Mouse (Mus musculus): ENCODE data around the gene Srrt. TPM values are rescaled to one million over a fixed set of nuclear protein-coding genes. Genes with fewer than 3 reads are reported as not detected.

Srrt gene
- total RNA-seq, 2 experiments from 2014 or later: 235 to 577 TPM

GRCm38 (mm10) chr5:137304165-137304564 is 3.3 kb downstream of the Srrt start:
- ATAC-seq (replicated peaks; ENCODE audit: low FRiP score, poor library complexity, severe bottlenecking): no peak

GRCm38 (mm10) chr5:137303609-137304008 is 3.9 kb downstream of the Srrt start:
- no peak for ATAC-seq (replicated peaks; ENCODE audit: low FRiP score, poor library complexity, severe bottlenecking)

DNA sequence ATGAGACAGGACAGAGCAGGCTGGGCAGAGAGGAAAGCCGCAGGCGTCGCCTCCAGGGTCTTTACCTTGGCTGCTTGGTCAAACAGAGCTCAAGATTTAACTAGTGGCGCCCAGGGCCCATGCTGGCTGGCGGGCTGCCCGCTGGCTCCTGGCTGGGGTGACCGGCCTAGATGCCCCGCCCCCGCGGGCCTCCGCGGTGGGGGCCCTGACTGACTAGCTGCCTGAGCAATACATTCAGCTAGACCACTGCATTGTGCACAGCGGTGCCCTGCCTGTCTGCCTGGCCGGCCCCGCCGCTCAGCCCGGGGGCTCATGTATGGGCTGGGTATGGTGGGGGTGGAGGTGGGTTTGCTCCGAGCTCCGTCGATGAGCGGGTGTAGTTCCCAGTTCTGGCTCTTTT is 6.2 kb downstream of the Srrt start:
- ATAC-seq (replicated peaks; ENCODE audit: low FRiP score, poor library complexity, severe bottlenecking): no peak

DNA sequence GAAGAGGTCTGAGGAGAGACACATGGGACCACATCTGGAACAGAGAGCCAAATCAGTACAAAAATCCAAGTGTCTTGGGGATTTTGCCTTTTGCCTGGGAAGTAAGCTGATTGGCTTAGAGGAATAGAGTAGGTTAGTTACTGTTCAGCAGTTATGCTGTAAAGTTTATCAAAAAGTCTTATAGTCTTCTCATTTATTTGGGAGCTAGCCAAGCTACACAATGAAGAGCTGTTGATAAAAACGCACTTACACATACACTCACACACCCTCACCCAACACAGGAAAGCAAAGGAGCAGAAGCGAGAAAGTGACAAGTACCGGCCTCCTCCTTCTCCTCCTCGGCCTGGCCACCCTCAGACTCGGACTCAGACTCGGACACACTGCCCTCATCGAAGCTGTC is 8.2 kb downstream of the Srrt start:
- no peak for ATAC-seq (replicated peaks; ENCODE audit: low FRiP score, poor library complexity, severe bottlenecking)

GRCm38 (mm10) chr5:137297126-137297525 is 10.3 kb downstream of the Srrt start:
- no peak for ATAC-seq (replicated peaks; ENCODE audit: low FRiP score, poor library complexity, severe bottlenecking)

DNA sequence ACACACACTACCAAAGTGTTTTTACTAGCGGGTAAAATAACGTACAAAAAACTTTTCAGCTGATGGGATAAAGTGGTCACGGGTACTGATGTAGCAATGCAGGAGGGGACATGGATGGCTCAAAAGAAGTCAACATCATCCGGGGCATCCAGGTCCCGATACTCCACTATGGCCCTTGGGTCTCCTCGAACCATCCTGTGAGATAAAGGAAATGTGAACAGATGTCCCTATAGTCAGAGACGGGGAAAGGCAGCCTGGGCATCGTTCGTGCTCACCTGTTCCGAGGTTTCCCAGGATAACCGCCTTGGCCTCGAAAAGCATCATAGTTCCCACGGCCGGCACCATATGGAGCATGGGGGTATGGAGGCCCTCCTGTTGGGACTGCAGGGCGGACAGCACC is 11.8 kb downstream of the Srrt start:
- no peak for ATAC-seq (replicated peaks; ENCODE audit: low FRiP score, poor library complexity, severe bottlenecking)

DNA sequence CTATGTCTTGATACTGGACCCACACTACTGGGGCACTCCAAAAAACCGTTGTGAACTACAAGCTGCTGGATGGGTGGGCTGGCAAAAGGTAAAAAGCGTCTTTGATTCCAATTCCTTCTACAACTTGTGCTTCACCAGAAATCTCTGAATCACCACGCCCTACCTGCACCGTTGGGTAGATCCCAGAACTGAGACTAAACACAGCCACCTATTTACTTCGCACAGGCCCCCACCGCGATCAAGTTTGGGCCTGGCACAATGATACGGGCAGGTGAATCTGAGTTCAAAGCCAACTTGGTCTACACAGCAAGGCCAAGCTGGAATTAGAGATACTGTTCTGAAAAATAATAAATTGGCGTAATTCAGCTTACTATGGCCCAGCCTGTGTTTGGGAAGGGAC is 12.2 kb downstream of the Srrt start:
- ATAC-seq (replicated peaks; ENCODE audit: low FRiP score, poor library complexity, severe bottlenecking): no peak

GRCm38 (mm10) chr5:137294744-137295093 is 12.8 kb downstream of the Srrt start:
- ATAC-seq (replicated peaks; ENCODE audit: low FRiP score, poor library complexity, severe bottlenecking): no peak

DNA sequence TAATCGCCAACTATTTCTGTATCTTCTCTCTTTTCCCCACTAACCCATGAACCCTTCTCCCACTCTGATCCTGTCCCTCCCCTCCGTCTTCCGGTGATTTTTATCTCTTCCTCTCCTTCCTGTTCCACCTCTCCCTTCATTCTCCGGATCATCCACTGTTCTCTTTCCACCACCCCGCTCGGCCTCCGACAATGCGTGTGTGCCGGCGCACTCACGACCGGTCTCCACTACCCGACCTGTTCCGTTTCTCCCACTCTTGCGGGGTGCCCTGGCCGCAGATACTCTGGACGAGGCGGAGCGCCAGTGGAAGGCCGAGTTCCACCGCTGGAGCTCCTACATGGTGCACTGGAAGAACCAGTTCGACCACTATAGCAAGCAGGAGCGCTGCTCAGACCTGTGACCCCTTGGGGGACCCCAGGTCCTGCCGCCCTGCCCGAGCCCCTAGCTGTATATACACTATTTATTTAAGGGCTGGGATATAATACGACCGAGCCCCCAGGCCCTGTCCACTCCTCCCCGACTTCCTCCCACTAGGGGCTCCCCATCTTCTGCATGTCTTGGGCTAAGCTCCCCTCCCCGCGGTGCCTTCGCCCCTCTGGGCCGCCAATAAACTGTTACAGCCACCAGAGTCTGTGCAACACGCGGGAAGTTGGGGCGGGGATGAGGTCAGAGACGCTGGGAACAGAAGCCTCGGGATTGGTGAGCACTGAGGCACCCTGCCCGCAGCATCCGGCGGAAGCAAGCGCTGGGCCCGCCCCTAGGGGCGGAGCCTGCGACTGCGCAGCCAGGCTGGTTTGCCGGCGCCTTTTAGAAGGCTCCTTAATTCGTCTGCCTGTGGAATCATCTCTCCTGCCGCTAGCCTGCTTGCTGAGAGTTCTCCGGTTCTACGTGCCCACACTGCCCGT is 13.4 kb downstream of the Srrt start, which contains the start of gene Ufsp1:
Gene Ufsp1, plus strand, starts transcription at position 791 of the 905 bp plus-strand sequence.
- ATAC-seq (replicated peaks; ENCODE audit: low FRiP score, poor library complexity, severe bottlenecking): peak; percentile 62

DNA sequence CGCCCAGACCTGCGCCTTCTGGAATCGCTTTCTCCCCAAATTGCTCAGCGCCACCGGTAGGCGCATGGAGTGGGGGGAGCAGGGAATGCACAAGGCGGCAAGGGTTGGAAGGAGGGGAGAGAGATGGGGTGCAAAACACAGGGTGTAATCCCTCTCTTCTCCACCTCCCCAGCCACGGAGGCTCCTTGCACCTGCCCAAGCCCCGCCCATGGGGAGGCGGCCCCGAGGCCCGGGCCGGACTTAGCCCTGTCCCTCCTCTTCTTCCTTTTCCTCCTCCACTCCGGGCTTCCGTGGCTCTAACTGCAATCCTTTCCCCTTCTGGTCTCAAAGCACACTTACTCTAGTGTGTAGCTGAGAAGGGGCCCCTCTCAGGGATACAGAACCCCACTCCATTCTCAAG is 14.2 kb downstream of the Srrt start:
- ATAC-seq (replicated peaks; ENCODE audit: low FRiP score, poor library complexity, severe bottlenecking): peak; percentile 49

- ATAC-seq (replicated peaks; ENCODE audit: low FRiP score, poor library complexity, severe bottlenecking): no peak
Measured at GRCm38 (mm10) chr5:137291381-137291926, 16.0 kb downstream of the Srrt start.

DNA sequence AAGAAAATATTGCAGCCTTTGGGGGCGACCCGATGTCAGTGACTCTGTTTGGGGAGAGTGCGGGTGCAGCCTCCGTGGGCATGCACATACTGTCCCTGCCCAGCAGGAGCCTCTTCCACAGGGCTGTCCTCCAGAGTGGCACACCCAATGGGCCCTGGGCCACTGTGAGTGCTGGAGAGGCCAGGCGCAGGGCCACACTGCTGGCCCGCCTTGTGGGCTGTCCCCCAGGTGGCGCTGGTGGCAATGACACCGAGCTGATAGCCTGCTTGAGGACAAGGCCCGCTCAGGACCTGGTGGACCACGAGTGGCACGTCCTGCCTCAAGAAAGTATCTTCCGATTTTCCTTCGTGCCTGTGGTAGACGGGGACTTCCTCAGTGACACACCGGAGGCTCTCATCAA is 16.8 kb downstream of the Srrt start:
- ATAC-seq (replicated peaks; ENCODE audit: low FRiP score, poor library complexity, severe bottlenecking): peak; percentile 51

- peak; percentile 53 for ATAC-seq (replicated peaks; ENCODE audit: low FRiP score, poor library complexity, severe bottlenecking)
Measured at GRCm38 (mm10) chr5:137289591-137290365, 17.7 kb downstream of the Srrt start.

GRCm38 (mm10) chr5:137288999-137289470 is 18.4 kb downstream of the Srrt start:
- peak; percentile 41 for ATAC-seq (replicated peaks; ENCODE audit: low FRiP score, poor library complexity, severe bottlenecking)

GRCm38 (mm10) chr5:137287953-137288743 is 19.3 kb downstream of the Srrt start:
- ATAC-seq (replicated peaks; ENCODE audit: low FRiP score, poor library complexity, severe bottlenecking): no peak

- ATAC-seq (replicated peaks; ENCODE audit: low FRiP score, poor library complexity, severe bottlenecking): no peak
Measured at GRCm38 (mm10) chr5:137287032-137287952, 20.2 kb downstream of the Srrt start, which contains the start of gene Ache. Gene Ache, plus strand, starts transcription at chr5:137287519.

DNA sequence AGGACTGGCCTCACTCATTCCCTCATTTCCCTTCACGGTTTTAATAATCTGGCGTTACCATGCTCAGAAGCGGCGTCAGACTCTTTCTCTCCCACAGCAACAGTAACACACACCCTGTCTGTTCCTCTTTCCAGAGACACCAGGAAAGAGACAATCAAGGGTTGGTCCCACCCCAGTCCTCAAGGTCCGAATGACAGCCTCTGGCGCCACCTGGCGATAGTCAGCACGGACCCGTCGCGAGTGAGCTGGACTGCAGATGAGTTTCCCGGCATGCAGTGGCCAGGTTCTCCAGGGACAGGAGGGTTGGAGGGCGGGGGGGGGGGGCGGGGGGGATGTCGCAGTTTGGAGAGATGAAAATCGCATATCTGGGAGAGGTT is 20.8 kb downstream of the Srrt start:
- peak; percentile 25; the same call in 1 of the 2 replicates for ATAC-seq (replicated peaks; ENCODE audit: low FRiP score, poor library complexity, severe bottlenecking)

DNA sequence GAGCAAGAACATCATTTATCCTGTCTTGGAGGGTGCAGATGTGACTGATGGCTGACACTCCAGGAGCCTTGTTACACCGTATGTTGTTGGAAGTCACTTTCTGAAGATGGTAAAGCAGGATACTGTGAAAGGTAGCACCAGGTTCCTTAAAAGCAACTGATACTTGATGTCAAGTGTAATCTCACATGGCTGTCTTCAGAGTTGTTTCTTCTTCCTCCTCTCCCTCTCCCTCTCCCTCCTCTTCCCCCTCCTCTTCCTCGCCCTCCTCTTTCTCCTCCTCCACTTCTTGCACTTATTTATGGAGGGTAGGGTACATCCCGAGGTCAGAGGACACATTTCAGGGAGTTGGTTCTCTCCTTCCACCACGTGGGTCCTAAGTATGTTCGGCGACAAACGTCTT is 21.5 kb downstream of the Srrt start:
- no peak for ATAC-seq (replicated peaks; ENCODE audit: low FRiP score, poor library complexity, severe bottlenecking)

DNA sequence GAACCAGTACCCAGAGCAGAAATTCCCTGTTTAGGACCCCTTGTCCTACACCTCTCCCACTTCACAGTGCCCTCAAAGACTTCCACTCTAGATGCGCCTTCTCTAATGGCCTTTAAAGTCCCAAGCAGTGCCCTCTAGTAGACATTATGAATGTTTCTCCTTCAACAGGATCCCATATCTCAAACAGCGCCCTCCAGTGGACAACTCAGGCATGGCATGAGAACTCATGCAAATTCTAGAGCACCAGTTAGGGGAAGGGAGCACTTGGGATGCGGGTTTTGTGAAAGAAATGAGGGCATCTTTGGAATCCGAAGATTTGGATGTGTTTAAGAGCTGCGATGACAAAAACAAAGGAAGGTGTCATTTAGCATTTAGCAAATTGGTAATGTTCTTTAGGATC is 22.4 kb downstream of the Srrt start:
- ATAC-seq (replicated peaks; ENCODE audit: low FRiP score, poor library complexity, severe bottlenecking): no peak
